Mouse (Mus musculus) frontal cortex, postnatal 10 days (tissue): ENCODE data around the gene Trim62.

Source experiments
- DNase-seq, 2 experiments: peaks; one replicate each; pipeline ENCODE4 v3.0.0; 2022; ENCODE audit warnings: low spot score in 2 of 2, mixed read lengths in 1 of 2

The Trim62 gene

GRCm38 (mm10) chr4:128909378-128909831 is 26.0 kb downstream of the Trim62 start:
- no peak for DNase-seq

GRCm38 (mm10) chr4:128910276-128911063 is 27.1 kb downstream of the Trim62 start:
- no peak for DNase-seq

- no peak for DNase-seq
These were observed 28.7 kb downstream of the Trim62 start for GRCm38 (mm10) chr4:128912085-128912484.

- DNase-seq: no peak
These were observed 30.4 kb downstream of the Trim62 start for GRCm38 (mm10) chr4:128913794-128914193.

- no peak for DNase-seq
These were observed 33.7 kb downstream of the Trim62 start for GRCm38 (mm10) chr4:128917119-128917518.

- no peak for DNase-seq
These were observed 34.4 kb downstream of the Trim62 start for GRCm38 (mm10) chr4:128917756-128918155.

- DNase-seq: no peak
These were observed 34.8 kb downstream of the Trim62 start for GRCm38 (mm10) chr4:128918187-128918586.

GRCm38 (mm10) chr4:128919106-128919505 is 35.7 kb downstream of the Trim62 start:
- no peak for DNase-seq

- DNase-seq: no peak
These were observed 40.2 kb downstream of the Trim62 start for GRCm38 (mm10) chr4:128923603-128924002.

- DNase-seq: peak; percentile 73 to 77
These were observed 41.6 kb downstream of the Trim62 start for GRCm38 (mm10) chr4:128924841-128925606.

- DNase-seq: no peak
These were observed 49.4 kb downstream of the Trim62 start for GRCm38 (mm10) chr4:128932783-128933182.

- no peak for DNase-seq
These were observed 52.2 kb downstream of the Trim62 start for GRCm38 (mm10) chr4:128935595-128935994.

- DNase-seq: no peak
These were observed 59.0 kb downstream of the Trim62 start for GRCm38 (mm10) chr4:128942346-128942745.

- DNase-seq: no peak
These were observed 63.4 kb downstream of the Trim62 start for GRCm38 (mm10) chr4:128946736-128947135.

- DNase-seq: no peak
These were observed 64.0 kb downstream of the Trim62 start for GRCm38 (mm10) chr4:128947326-128947933.

- no peak for DNase-seq
These were observed 64.8 kb downstream of the Trim62 start for GRCm38 (mm10) chr4:128948137-128948674.

- DNase-seq: no peak
These were observed 66.2 kb downstream of the Trim62 start for GRCm38 (mm10) chr4:128949470-128950005.

GRCm38 (mm10) chr4:128950461-128950860 is 67.1 kb downstream of the Trim62 start:
- DNase-seq: no peak

- no peak for DNase-seq
These were observed 70.5 kb downstream of the Trim62 start for GRCm38 (mm10) chr4:128953851-128954250.

GRCm38 (mm10) chr4:128957155-128957911 is 74.0 kb downstream of the Trim62 start:
- DNase-seq: no peak

GRCm38 (mm10) chr4:128958156-128958555 is 74.8 kb downstream of the Trim62 start:
- DNase-seq: no peak
